Mouse (Mus musculus) mouse trophoblast stem cell (cell line): Measurements from ENCODE around the gene Scly.

Experiments used
- in situ Hi-C, 2 experiments: fragments of 300-500 bp; cut with MseI, MboI; formaldehyde crosslinking; loops; 2 replicates in 1 of 2; 3 replicates in 1 of 2; pipeline ENCODE4 v1.15.1; 2025

Gene Scly

GRCm38 (mm10) chr1:91297799-91298744, at the start of gene Scly:
Scly (plus strand) TSS chr1:91298338.
- in situ Hi-C loops = no loop called here

- in situ Hi-C loops = no loop called here
Measured at GRCm38 (mm10) chr1:91248970-91249369, 49.2 kb upstream of the Scly start.

GRCm38 (mm10) chr1:91249564-91250414, 48.3 kb upstream of the Scly start, which contains the start of gene Ube2f:
Ube2f (plus strand) TSS chr1:91250304.
- in situ Hi-C loops = no loop called here

- in situ Hi-C loops = no loop called here
Measured at GRCm38 (mm10) chr1:91250415-91251147, 47.6 kb upstream of the Scly start.

- in situ Hi-C loops = no loop called here
Measured at GRCm38 (mm10) chr1:91251148-91251650, 46.9 kb upstream of the Scly start.

GRCm38 (mm10) chr1:91251927-91252326, 46.2 kb upstream of the Scly start:
- in situ Hi-C loops = no loop called here

- in situ Hi-C loops = no loop called here
Measured at GRCm38 (mm10) chr1:91257918-91258317, 40.2 kb upstream of the Scly start.

GRCm38 (mm10) chr1:91259794-91260193, 38.3 kb upstream of the Scly start:
- in situ Hi-C loops = no loop called here

GRCm38 (mm10) chr1:91262508-91262907, 35.6 kb upstream of the Scly start:
- in situ Hi-C loops = no loop called here

- in situ Hi-C loops = no loop called here
Measured at GRCm38 (mm10) chr1:91272260-91272659, 25.9 kb upstream of the Scly start.

- in situ Hi-C loops = no loop called here
Measured at GRCm38 (mm10) chr1:91276581-91276980, 21.6 kb upstream of the Scly start.

- in situ Hi-C loops = no loop called here
Measured at GRCm38 (mm10) chr1:91277480-91277879, 20.7 kb upstream of the Scly start.

- in situ Hi-C loops = no loop called here
Measured at GRCm38 (mm10) chr1:91278410-91279119, 19.6 kb upstream of the Scly start.

- in situ Hi-C loops = no loop called here
Measured at GRCm38 (mm10) chr1:91279126-91279525, 19.0 kb upstream of the Scly start.

- in situ Hi-C loops = no loop called here
Measured at GRCm38 (mm10) chr1:91282582-91282981, 15.6 kb upstream of the Scly start.

- in situ Hi-C loops = no loop called here
Measured at GRCm38 (mm10) chr1:91289375-91289774, 8.8 kb upstream of the Scly start.

- in situ Hi-C loops = no loop called here
Measured at GRCm38 (mm10) chr1:91292101-91292825, 5.9 kb upstream of the Scly start.

GRCm38 (mm10) chr1:91295544-91295943, 2.6 kb upstream of the Scly start:
- in situ Hi-C loops = no loop called here

- in situ Hi-C loops = no loop called here
Measured at GRCm38 (mm10) chr1:91299026-91299706, 1.0 kb downstream of the Scly start.
